Mouse (Mus musculus): ENCODE measurements around the gene Fam151a. TPM values are rescaled to one million over a fixed set of nuclear protein-coding genes. Genes with fewer than 3 reads are reported as not detected.
A peak's percentile ranks its signal among the peaks of the same experiment; 100 is the strongest.
"Not testable (repeated sequence)": the region's sequence is repeated elsewhere in the genome, so short reads cannot be mapped to it uniquely, and the experiment has no call there.

Gene Fam151a
- not detected for total RNA-seq (2021)

DNA sequence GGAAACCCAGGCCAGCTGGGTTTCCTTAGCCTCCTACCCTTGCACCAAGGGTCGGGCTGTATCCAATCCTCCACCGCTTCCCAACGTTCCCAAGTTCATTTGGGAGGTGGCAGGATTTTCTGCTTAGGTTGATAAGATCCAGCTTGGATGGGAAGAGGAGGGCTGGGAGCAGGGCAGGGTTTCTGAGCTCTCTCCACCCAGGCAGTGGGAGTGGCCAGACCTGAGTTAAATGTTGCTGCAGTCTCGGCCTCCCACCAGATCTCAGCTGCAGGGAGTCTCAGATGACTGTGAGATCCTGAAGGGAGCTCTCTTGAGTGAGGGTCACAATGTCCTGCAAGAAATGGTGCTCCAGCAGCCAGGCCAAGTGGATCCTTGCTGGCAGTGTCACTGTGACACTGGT, at the start of gene Fam151a:
Fam151a (plus strand) TSS at position 254 of the 400 bp plus-strand sequence.
- DNase-seq (ENCODE audit: extremely low spot score in 1 of 2, low spot score in 1 of 2), result no peak

DNA sequence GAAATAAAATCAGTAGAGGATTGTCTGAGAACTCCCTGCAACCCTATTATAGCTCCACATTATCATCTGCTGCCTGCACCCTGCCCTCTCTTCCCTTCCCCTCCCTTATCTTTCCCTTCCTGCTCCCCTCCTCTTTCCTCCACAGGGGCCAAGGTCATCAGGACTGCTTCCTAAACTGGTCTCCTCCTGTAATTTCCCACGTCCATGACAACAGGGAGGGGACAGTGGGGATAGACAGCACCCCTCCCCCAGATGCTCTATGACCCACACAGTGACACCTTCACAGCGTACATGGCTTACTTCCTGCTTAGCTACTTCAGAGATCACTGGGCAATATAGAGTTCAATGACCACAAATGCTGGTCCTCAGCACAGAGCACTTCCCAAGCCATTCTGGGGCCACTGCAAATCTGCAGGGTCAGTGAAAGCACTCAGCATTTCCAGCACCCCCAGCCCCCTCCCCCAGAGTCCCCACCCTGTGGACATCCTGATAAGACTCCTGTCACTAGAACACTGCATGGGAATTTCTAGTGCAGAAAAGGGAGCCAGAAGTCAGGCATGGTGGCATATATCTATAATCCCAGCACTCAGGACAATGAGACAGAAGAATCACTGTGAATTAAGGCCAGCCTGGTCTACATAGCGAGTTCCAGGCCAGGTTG, 44.9 kb upstream of the Fam151a start:
- DNase-seq (ENCODE audit: extremely low spot score in 1 of 2, low spot score in 1 of 2), result no peak

DNA sequence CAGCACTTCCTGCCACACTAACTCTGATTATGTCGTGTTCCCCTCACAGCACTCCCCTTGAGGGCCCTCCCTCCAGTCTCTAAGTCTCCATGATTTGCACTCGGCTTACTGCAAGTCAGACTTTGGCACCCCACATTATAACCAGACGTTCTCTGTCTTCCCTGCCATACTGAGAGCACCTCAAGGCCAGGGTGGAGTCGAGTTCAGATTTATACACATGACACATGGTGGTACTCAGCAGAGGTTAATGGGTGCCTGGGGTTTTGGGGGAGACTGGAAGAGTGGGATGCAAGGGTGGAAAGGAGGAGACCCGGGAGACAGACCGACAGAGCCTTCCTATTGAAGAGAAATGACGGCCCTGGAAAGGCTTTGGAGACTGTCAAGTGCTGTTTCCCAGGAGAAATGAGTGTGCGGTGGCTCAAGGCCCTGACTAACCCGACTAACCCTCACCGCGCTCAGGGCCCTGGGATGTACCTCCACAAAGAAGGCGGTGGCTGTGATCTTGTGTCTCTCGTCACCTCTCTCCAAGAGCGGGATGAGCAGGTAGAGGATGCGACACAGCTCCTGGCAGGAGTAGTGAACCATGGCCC, 39.8 kb upstream of the Fam151a start:
- no peak for DNase-seq (ENCODE audit: extremely low spot score in 1 of 2, low spot score in 1 of 2)

DNA sequence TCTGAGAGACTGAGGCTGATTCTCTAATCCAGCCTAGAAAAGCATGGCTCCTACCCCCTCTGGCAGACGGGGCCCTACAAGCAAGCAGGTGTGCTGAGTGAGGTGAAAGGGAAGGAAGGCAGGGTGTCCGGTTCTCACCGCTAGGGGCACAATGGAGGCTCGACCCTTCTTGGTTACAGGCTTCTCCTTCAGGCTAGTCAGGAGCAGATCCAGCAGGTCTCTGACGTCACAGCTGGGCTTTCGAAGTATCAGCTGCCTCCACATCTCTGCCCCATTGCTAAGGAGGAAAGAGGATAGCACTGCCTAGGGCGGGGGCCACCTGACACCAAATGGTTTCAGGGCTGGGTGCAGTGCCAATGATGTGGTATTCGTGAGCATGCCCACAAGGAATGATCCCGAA, 33.7 kb upstream of the Fam151a start:
- DNase-seq (ENCODE audit: extremely low spot score in 1 of 2, low spot score in 1 of 2), result no peak

DNA sequence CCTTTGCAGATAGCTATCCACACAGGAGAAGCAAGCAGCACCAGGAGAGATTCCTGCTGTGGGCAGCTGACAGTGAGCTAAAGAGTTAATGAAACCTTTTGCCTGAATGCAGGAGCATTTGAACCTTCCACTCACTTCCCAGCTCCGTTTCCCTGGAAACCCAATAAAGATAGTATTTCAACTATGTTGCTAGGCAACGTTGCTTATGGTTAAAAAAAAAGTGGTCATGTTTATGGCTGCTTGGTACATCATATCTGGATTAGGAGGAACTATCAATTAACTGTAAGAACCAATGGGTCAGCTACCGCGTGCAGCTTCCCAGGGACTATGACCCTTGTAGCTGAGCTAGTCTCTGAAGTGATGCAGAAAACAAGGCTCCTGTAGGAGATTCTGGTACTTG, 32.9 kb upstream of the Fam151a start:
- DNase-seq (ENCODE audit: extremely low spot score in 1 of 2, low spot score in 1 of 2), result no peak

DNA sequence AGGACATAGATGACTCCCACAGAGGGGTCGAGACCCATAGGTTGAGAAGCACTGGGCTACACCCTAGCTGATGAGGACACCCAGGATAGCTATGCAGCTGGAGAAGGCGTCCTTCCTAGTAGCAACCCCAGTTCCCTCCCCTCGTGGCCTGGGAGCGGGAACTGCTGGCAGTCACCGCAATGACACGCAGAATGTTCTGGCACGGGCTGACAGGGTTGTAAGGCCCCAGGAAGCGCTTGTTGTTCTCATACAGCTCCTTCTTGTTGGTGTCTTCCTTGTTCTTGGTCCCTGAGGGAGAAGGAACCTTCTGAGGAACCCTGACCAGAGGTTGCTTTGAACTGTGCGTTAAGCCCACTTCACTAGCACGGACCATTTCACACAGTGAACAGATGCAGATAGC, 29.7 kb upstream of the Fam151a start:
- DNase-seq (ENCODE audit: extremely low spot score in 1 of 2, low spot score in 1 of 2), result no peak

DNA sequence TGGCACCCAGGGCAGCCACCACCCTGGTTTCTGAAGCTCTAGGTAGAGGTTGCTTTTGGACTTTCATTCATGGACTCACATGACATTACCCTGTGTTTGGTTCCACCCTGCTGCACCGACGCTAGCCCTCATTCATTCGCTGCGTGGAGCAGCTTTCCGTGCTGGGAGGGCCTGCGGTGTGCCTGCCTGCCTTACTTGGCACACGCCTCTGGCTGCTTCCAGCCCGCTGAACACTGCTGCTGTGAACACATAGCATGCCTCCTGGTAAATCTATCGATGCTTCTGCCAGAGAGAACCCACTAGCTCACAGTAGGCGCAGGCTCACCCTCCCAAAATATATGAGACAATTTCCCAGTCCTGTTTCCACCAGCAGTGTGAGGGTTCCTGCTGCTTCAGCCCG, 29.3 kb upstream of the Fam151a start:
- DNase-seq (ENCODE audit: extremely low spot score in 1 of 2, low spot score in 1 of 2), result peak in 1 of 2 experiments; percentile 43

DNA sequence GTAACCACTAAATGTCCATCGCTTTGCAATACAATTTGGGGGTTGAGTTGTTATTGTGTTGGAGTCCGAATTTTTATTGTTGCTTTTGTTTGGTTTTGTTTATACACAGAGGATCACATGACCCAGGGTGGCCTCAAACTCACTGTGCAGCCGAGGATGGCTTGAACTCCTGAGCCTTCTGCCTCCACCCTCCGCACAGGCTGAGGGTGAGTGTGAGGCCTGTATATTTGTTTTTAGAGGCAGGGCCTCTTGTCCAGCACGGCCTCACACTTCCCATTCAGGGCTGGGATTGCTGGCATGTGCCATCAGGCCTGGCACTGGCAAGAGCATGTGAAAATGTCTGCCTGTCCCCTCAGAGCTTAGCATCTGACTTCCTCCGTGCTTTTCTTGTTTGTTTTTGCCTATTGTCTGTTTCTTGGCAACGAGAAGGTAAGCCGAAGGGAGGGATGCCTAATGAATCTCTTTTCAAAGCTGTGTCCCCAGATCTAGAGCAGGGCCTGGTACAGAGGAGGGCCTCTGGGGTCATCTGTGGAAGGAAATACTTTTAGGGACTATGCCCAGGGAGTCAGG, 28.5 kb upstream of the Fam151a start:
- DNase-seq (ENCODE audit: extremely low spot score in 1 of 2, low spot score in 1 of 2), result no peak

DNA sequence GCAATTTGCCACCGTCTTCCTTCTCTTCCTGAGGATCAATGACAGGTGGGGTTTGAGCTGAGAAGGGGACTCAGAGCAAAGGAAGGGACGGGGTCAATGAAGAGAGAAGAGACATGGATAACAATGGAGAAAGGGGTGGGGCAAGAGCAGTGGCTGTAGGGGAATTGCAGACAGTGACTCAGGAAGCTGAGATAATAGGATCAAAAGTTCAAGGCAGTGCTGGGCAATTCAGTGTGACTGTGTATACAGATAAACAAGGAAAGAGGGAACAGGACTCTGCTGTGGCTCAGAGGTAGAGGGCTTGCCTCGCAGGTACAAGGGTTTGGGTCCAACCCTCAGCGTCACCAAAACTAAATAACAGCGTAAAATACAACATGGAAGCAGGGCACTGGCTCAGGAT, 25.7 kb upstream of the Fam151a start:
- DNase-seq (ENCODE audit: extremely low spot score in 1 of 2, low spot score in 1 of 2), result no peak

DNA sequence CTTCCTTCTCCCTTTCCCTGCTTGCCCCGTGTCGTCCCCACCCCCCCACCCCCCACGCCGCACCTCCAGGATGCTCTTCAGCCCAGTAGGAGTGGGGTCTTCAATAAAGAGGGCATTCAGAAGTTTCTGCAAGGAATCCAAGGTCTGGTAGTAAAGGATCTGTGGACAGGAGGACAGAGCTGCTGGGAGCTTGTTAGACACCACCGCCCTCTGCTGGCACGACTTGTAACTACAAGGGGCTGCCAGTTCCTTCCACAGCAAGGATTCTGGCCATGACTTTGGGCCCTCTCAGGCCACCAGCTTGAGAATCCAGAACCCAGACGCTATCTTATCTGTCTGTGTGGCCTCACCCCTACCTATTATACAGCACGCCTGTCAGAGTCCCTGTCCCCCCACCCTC, 25.3 kb upstream of the Fam151a start:
- peak; percentile 91 to 95 for DNase-seq (ENCODE audit: extremely low spot score in 1 of 2, low spot score in 1 of 2)

DNA sequence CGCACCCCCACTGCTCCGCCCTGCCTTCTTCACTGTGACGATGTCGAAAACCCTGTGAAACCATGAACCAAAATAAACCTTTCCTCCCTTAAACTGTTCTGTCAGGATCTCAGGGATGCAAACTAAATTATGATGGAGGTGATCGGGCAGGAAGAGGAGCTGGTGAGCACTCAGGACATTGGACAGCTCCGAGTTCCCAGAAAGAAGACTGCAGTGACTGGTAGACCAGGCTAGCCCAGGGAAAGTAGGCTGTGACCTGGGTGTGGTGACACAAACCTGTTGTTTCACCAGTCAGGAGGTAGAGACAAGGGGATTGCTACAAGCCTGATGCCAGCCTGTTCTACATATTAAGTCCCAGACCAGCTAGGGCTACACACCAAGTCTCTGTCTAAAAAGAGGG, 20.1 kb upstream of the Fam151a start:
- DNase-seq (ENCODE audit: extremely low spot score in 1 of 2, low spot score in 1 of 2), result no peak

DNA sequence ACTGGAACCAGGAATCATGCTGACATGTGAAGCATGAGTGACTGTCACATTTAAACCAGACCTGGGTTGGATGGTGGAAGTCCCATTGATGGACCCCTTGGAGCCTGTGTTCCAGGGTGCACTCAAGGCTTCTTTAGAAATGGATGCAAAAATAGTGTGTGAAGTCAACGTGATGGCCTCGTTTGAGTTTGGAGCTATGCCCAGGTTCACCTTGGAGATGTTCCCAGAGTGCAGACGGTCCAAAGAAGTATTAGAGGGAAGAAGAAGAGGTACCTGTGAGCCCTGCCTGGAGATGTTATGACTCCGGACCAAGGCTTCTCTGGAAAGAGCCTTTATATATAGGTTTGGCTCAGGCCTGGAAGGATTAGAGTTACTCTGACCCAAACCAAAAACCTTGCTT, 13.1 kb upstream of the Fam151a start:
- no peak for DNase-seq (ENCODE audit: extremely low spot score in 1 of 2, low spot score in 1 of 2)

DNA sequence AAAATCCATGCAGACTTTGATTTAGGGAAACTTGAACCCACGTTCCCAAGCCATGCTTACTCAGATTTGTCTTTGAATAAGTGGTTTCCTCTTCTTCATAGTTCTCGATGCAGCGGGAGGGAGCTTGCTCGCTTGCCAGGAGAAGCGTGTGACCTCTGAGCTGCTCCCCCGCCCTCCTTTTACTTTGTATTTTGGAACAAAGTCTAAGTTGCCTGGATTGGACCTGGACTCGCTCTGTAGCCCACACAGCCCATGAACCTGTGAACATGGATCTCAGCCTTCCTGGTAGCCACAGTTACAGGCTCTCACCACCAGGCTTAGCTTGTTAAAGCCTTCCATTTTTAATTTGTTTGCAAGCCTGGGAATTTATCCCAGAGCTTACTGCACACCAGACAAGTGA, 2.9 kb upstream of the Fam151a start, which contains the start of gene Mroh7:
Mroh7 (minus strand) TSS at position 112 of the 400 bp plus-strand sequence.
- no peak for DNase-seq (ENCODE audit: extremely low spot score in 1 of 2, low spot score in 1 of 2)

DNA sequence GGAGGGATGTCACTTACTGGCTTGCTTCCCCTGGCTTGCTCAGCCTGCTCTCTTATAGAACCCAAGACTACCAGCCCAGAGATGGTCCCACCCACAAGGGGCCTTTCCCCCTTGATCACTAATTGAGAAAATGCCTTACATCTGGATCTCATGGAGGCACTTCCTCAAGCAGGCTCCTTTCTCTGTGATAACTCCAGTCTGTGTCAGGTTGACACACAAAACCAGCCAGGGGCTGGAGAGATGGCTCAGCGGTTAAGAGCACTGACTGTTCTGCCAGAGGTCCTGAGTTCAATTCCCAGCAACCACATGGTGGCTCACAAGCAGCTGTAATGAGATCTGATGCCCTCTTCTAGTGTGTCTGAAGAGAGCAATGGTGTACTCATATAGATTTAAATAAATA, 3.2 kb downstream of the Fam151a start:
- not testable (repeated sequence) for DNase-seq (ENCODE audit: extremely low spot score in 1 of 2, low spot score in 1 of 2)

DNA sequence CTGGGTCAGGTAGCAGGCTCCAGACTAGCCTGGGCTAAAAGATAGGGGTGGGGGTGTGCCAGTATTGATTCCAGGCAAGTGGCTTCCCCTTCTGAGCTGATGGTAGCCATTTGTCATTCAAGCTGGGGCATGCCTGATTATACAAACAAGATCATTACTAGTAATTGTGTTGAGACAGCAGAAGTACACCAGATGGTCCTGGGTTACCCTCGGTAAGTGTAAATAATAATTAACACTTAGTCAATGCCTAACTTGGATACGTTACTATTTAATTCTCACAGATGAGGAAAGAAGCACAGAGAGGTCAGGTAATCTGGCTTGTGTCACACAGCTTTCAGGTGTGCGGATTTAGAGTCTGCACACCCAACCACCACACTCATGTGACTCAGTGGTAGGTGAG, 4.2 kb downstream of the Fam151a start:
- no peak for DNase-seq (ENCODE audit: extremely low spot score in 1 of 2, low spot score in 1 of 2)

DNA sequence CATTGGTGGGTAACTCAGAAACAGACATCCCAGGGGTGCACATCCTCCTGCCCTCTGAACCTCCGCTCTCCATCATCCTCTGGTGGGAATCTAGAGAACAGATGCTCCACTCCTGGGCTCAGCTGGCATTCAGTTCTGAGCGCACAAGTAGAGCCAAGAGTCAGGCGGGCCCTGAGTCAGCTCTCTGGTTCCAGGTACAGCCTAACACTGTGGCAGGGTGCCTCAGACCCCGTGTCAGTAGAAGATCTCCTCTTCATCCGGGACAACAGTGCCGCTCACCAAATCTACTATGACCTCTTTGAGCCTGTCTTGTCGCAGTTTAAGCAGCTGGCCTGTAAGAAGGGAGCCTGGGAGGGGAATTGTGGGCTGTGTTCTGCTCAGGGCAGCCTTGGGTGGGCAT, 12.2 kb downstream of the Fam151a start:
- DNase-seq (ENCODE audit: extremely low spot score in 1 of 2, low spot score in 1 of 2), result no peak

DNA sequence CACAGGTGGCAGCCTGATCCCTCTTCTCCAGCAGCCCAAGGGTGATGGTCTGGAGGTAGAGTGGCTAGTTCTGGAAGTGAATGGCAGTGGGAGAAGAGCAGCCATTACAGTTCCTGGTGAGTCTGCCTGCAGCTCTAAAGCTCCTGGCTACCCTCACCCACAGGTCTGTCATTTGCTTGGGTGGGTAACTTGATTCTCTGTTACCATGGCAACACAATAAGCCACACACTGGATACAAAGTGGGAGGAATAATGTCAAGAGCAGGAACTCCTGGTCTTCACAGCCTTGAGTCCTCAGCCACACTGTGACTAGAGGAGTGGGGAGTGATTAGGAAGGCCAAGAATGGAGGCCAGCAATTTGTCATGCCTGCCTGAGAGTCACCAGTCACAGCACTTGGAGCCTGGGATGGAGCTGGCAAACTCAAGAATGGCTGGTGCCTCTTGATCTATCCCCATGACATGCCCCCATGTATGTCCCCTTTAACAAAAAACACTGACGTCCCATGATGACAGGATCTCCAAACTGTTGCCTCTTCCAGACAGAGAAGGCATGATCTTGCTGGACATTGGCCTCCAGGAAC, 13.4 kb downstream of the Fam151a start:
- DNase-seq (ENCODE audit: extremely low spot score in 1 of 2, low spot score in 1 of 2), result no peak

DNA sequence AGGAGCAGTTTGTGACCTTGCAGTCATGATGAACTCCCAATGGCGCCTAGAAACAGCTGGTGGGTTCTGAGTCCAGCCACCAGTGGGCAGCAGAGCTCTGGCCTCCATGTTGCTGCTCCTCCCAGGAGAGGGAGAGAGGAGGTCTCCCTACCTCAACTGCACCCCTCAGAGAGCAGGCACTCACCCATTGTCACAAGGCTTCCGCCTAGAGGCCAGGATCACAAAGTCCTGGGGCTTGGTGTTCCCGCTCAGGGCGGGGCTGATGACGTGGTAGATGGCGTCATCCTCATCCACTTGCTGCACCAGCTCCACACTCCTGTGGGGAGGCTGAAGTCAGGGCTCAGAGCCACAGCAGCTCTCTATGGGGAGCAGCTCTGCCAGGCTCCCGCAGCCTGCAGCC, 16.0 kb downstream of the Fam151a start:
- peak; percentile 55 to 61 for DNase-seq (ENCODE audit: extremely low spot score in 1 of 2, low spot score in 1 of 2)

DNA sequence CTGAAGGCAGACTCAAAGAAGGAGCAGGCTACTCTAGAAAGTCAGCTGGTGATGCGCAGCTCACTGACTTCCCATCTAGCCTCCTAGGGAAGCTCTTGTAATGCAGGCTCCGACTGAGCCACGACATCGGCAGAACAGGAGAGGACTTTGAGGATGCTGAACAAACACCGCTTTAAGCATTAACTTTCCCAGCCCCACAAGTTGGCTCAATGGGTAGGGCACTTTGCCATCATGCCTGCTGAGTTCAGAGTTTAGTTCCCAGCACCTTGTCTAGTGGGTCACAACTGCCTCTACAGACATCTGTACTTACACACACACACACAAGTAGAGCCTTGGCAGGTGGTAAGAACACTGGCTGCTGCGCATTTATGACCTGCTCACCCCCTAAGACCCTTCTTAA, 18.0 kb downstream of the Fam151a start:
- no peak for DNase-seq (ENCODE audit: extremely low spot score in 1 of 2, low spot score in 1 of 2)

DNA sequence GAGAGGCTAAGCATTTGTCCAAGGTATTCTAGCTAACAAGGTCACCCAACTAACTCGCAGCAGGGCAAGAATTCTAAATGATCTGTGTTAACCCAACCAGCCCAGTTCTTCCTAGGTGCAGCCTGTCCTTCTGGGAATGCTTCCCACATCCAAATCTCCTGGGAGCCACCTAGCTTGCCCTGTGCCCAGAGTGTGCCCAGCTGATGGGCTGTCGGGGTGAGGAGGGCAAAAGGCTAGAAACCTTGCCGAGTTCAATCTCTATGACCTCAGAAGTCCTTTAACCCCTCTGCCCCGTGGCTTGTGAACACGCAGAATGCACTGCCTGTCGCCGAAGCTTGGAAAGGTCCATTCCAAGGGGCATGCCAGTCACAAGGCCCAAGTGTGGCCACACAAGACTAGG, 30.5 kb downstream of the Fam151a start:
- DNase-seq (ENCODE audit: extremely low spot score in 1 of 2, low spot score in 1 of 2), result no peak

DNA sequence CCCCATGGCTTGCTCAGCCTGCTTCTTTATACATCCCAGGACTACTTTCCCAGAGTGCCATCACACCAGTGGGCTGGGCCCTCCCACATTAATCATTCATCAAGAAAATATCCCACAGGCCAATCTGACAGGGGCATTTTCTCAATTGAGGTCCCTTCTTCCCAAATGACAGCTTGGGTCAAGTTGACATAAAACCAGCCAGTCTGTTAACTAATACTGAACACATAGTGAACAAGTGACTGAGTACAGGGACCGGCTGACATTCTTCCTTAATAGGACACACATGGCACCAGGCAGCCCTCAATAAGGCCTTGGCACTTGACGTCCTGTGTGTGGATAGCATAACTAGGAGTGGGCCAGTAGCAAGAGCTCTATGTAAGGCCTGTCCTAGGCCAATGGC, 35.6 kb downstream of the Fam151a start:
- DNase-seq (ENCODE audit: extremely low spot score in 1 of 2, low spot score in 1 of 2), result no peak

DNA sequence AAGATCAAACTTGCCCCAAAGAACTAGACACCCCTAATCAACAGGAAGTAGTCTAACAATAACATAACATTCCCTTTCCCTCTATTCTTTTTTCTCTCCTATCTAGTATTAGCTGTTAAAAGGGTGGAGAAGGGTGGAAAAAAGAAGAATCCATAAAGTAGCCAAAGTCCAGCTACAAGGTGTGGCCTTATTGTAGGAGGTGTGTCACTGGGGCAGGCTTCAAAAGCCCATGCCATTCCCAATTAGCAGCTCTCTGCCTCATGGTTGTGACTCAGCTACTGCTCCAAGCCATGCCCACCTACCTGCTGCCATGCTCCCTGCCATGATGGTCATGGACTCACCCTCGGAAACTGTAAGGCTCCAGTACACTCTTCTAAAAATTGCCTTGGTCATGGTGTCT, 38.9 kb downstream of the Fam151a start:
- no peak for DNase-seq (ENCODE audit: extremely low spot score in 1 of 2, low spot score in 1 of 2)

Data from layer of hippocampus, postnatal 25 days (tissue).